Mouse (Mus musculus) hindbrain, postnatal 0 days (tissue): ENCODE results near the gene Txnip. TPM values are rescaled to one million over a fixed set of nuclear protein-coding genes. Genes with fewer than 3 reads are reported as not detected.

Experiments used
- ATAC-seq: fragments of 200-750 bp; cut with Nextera tagmentation; 2 replicates; pipeline ENCODE4 v1.8.0; 2017; ENCODE audit warnings: mild to moderate bottlenecking, moderate TSS enrichment, moderate library complexity
- DNase-seq: peaks from one replicate; pipeline ENCODE4 v3.0.0-alpha.2; 2015; ENCODE audit warnings: low spot score
- H3K27ac ChIP-seq: fragments of 300-500 bp; sonication (generic); 2 replicates; pipeline ENCODE4 v1.5.1; 2014; ENCODE audit warnings: mild to moderate bottlenecking
- H3K27me3 ChIP-seq: fragments of 300-500 bp; sonication (generic); 2 replicates; pipeline ENCODE4 v1.6.1; 2014; ENCODE audit warnings: low read length, mixed read lengths; ENCODE audit not compliant: insufficient read depth
- H3K36me3 ChIP-seq: fragments of 300-500 bp; sonication (generic); 2 replicates; pipeline ENCODE4 v1.6.1; 2014; ENCODE audit warnings: low read length, mixed read lengths; ENCODE audit not compliant: insufficient read depth
- H3K4me1 ChIP-seq: fragments of 300-500 bp; sonication (generic); 2 replicates; pipeline ENCODE4 v1.6.1; 2014; ENCODE audit warnings: antibody characterized with exemption, low read length, mixed read lengths; ENCODE audit not compliant: insufficient read depth
- H3K4me2 ChIP-seq: fragments of 300-500 bp; sonication (generic); 2 replicates; pipeline ENCODE4 v1.6.1; 2014; ENCODE audit warnings: low read depth, mild to moderate bottlenecking, low read length, moderate library complexity, mixed read lengths
- H3K4me3 ChIP-seq: fragments of 300-500 bp; sonication (generic); 2 replicates; pipeline ENCODE4 v1.5.1; 2014; ENCODE audit warnings: low read length
- H3K9ac ChIP-seq: fragments of 300-500 bp; sonication (generic); replicated peaks from 2 replicates; pipeline ENCODE4 v1.6.1; 2014; ENCODE audit warnings: mild to moderate bottlenecking, low read length, moderate library complexity, mixed read lengths
- H3K9me3 ChIP-seq: fragments of 300-500 bp; sonication (generic); 2 replicates; pipeline ENCODE4 v1.6.1; 2016; ENCODE audit warnings: low read length, mixed read lengths
- CTCF ChIP-seq: IDR thresholded peaks from 2 replicates; pipeline ENCODE4 v1.5.1; 2016; ENCODE audit warnings: antibody characterized with exemption, control low read depth, low read depth
- WGBS: fragments of 180-500 bp; shearing (Covaris S2); extraction: QIAGEN DNeasy Blood & Tissue Kit; methylation state at CpG from one replicate; pipeline ENCODE4 v1.1.7; 2014; 5-methylcytosine and 5-hydroxymethylcytosine counted together
- polyA plus RNA-seq: library from polyadenylated mRNA; unstranded; fragments of >200 nt; fragmentation: Nextera tagmentation; extraction: Ambion mirVana; gene quantifications from 2 replicates; pipeline ENCODE4 v1.2.1, GENCODE M21; 2015
- total RNA-seq: library from RNA; depleted of rRNA; stranded (reverse); fragments of >200 nt; gene quantifications from 2 replicates; pipeline ENCODE4 v1.2.3, GENCODE M21; 2014

Txnip gene
- total and polyA plus RNA-seq, 2 experiments from 2014 or later: 148 to 222 TPM

- no peaks in the 10 kb centered on the region for H3K36me3 ChIP-seq
- no peak for TF ChIP-seq CTCF
- H3K9me3 ChIP-seq: no peaks in the 10 kb centered on the region
- no peak overlapping the region for H3K4me2 ChIP-seq
- no peak overlapping the region for H3K9ac ChIP-seq
- H3K4me1 ChIP-seq: 0 out of 2 replicates have a peak, but pooled peaks cover 2% of the 10 kb centered on the region
- 74% methylated on average over 16 of the region's 16 CpGs for WGBS
- H3K4me3 ChIP-seq: no peak overlapping the region
- ATAC-seq: no peak
- no peak for DNase-seq
- H3K27ac ChIP-seq: peak overlapping the region; percentile 11; the same call in 1 of the 2 replicates
- no peaks in the 10 kb centered on the region for H3K27me3 ChIP-seq
Observed at GRCm38 (mm10) chr3:96571896-96572698, 14.3 kb downstream of the Txnip start.

GRCm38 (mm10) chr3:96573611-96574511 is 16.1 kb downstream of the Txnip start:
- Histone ChIP-seq H3K27me3 (no peaks in the 10 kb centered on the region), H3K4me1 (0 out of 2 replicates have a peak, but pooled peaks cover 4% of the 10 kb centered on the region), H3K9me3 (no peaks in the 10 kb centered on the region), H3K36me3 (no peaks in the 10 kb centered on the region), H3K4me3 (no peak overlapping the region), H3K9ac (no peak overlapping the region), H3K27ac (no peak overlapping the region), H3K4me2 (no peak overlapping the region)
- ATAC-seq (no peak), DNase-seq (no peak)
- WGBS: 87% methylated on average over 19 of the region's 19 CpGs
- TF ChIP-seq CTCF: no peak

- Histone ChIP-seq H3K27me3 (no peaks in the 10 kb centered on the region), H3K4me3 (no peak overlapping the region), H3K4me2 (no peak overlapping the region), H3K27ac (peak overlapping the region; percentile 78; the same call in 1 of the 2 replicates), H3K9me3 (no peaks in the 10 kb centered on the region), H3K9ac (no peak overlapping the region), H3K36me3 (no peaks in the 10 kb centered on the region), H3K4me1 (0 out of 2 replicates have a peak, but pooled peaks cover 4% of the 10 kb centered on the region)
- ATAC-seq (no peak), DNase-seq (no peak)
- WGBS: 79% methylated on average over 8 of the region's 8 CpGs
- no peak for TF ChIP-seq CTCF
Observed at GRCm38 (mm10) chr3:96575272-96575984, 17.7 kb downstream of the Txnip start.

GRCm38 (mm10) chr3:96576005-96576658 is 18.4 kb downstream of the Txnip start:
- Histone ChIP-seq H3K36me3 (no peaks in the 10 kb centered on the region), H3K4me3 (no peak overlapping the region), H3K27me3 (no peaks in the 10 kb centered on the region), H3K4me2 (peak overlapping the region; percentile 27; the same call in 1 of the 2 replicates), H3K9me3 (no peaks in the 10 kb centered on the region), H3K27ac (peak overlapping the region; percentile 78), H3K4me1 (0 out of 2 replicates have a peak, but pooled peaks cover 4% of the 10 kb centered on the region), H3K9ac (no peak overlapping the region)
- DNase-seq (no peak), ATAC-seq (no peak)
- WGBS: 56% methylated on average over 14 of the region's 14 CpGs
- TF ChIP-seq CTCF: no peak

- peak; percentile 19; the same call in 1 of the 2 replicates for TF ChIP-seq CTCF
- H3K27me3 ChIP-seq: no peaks in the 10 kb centered on the region
- H3K9ac ChIP-seq: peak within 1 kb of the TSS; percentile 28; the same call in 1 of the 2 replicates
- peak within 1 kb of the TSS; percentile 27; the same call in 1 of the 2 replicates for H3K4me2 ChIP-seq
- H3K27ac ChIP-seq: peak within 1 kb of the TSS; percentile 78
- WGBS: 25% methylated on average over 17 of the region's 17 CpGs
- peak; percentile 92 for ATAC-seq
- H3K4me1 ChIP-seq: 0 out of 2 replicates have a peak, but pooled peaks cover 4% of the 10 kb centered on the region
- H3K9me3 ChIP-seq: no peaks in the 10 kb centered on the region
- no peak within 1 kb of the TSS for H3K4me3 ChIP-seq
- DNase-seq: peak; percentile 91
- H3K36me3 ChIP-seq: no peaks in the 10 kb centered on the region
Observed at GRCm38 (mm10) chr3:96576690-96577541, 19.2 kb downstream of the Txnip start, which contains the start of gene Gm16253. Gene Gm16253, plus strand, starts transcription at chr3:96576984.
